Mouse (Mus musculus): ENCODE measurements around the gene Bcas3.

Gene Bcas3

DNA sequence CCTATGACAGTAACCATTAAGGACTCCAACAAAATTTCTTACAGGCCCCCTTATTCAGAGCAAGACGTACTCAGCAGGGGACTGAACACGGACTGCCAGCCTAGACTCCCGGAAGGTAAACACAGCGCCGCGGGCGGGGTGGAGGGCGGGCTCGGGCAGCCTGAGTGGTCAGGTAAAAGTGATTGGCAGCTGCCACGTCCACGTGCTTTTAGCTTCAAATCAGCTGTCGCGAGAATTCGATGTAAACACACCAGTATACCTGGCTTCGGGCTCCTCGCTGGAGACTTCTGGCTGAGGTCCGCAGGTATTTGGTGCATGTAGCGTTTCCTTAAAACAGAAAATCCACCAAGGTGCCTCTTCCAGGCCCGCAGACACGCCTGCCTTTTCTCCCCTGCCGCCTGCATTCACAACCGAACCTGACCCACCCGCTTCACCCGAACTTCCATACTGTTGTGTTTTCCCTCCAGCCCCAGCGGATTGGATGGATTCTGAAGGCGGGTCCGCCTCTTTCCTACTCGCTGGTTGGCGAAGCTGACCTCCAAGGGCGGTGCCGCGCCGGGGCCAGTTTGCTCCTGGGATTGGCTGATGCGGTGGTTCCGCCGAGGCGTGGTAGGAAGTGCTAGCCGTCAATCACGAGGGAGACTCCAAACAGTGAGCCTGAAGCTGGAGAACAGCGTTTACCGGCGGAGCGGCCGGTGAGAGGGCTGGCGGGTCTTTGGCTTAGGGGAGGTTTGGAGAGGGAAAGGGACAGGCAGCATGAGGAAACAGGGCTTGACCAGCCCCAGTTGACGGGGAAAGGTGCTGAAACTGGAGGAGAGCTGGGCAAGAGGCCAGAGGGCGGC lies at the start of gene Bcas3:
Gene Bcas3 (plus strand): TSS at position 629 of the 842 bp plus-strand sequence.
- peak; percentile 99 for DNase-seq (ENCODE audit: low spot score in 2 of 2)

DNA sequence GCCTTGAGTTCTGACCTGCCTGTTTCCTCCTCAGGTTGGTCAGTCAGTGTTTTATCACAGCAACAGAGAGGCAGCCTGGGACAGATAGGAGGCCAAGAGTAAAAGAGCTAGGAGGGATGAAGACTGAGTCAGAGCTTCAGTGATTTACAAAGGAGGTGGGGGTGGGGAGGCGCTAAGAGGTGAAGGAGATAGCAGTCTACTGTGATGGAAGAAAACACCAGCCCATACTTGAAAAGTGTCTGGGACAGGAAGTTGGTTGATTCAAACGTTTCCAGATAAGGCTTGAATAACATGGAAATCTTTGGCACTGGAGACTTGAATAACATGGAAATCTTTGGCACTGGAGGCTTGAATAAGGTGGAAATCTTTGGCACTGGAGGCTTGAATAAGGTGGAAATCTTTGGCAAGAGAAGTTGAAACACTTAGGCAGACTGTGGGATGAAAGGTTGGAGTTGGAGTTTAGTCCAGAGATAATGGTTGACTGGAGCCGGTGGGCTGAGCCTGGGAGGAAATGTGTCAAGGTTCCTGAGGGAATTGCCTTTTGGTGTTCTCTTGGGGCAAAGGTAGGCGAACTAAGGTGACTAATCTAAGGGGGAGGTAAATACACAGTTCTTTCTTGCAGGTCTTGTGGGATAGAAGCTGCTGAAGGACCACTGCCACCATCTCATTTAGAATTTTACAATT lies 46.2 kb upstream of the Bcas3 start:
- DNase-seq (ENCODE audit: low spot score in 2 of 2): no peak

DNA sequence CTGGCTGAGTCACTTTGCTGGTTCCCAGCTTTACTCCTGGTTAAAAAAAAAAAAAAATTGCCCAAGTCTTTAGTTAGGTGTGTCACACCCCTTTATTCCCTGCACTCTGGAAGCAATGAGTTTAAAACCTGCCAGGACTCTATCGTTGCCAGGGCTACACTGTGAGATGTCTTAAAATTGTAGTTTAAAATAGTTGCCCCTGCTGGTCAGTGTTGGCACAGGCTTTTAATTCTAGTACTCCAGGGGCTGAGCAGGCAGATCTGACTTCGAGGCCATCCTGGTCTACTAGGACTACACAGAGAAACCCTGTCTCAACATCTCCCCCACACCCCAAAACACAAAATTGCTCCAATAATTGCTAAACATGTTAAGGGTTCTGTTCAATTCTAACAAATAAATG lies 44.2 kb upstream of the Bcas3 start:
- no peak for DNase-seq (ENCODE audit: low spot score in 2 of 2)

DNA sequence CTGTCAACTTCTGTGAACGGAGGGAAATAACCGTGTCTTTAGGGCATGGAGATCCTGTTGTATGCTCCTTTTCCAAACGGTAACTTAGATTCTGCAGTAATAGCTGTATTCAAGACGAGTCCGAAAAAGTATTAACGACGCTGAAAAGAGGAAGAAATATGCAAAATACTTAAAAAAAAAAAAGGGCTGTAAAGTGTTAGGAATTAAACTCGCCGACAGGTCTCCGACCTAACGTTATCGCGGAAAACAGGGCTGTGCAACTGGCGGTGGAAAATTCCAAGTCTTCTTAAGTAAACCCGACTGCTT lies 42.6 kb upstream of the Bcas3 start:
- no peak for DNase-seq (ENCODE audit: low spot score in 2 of 2)

DNA sequence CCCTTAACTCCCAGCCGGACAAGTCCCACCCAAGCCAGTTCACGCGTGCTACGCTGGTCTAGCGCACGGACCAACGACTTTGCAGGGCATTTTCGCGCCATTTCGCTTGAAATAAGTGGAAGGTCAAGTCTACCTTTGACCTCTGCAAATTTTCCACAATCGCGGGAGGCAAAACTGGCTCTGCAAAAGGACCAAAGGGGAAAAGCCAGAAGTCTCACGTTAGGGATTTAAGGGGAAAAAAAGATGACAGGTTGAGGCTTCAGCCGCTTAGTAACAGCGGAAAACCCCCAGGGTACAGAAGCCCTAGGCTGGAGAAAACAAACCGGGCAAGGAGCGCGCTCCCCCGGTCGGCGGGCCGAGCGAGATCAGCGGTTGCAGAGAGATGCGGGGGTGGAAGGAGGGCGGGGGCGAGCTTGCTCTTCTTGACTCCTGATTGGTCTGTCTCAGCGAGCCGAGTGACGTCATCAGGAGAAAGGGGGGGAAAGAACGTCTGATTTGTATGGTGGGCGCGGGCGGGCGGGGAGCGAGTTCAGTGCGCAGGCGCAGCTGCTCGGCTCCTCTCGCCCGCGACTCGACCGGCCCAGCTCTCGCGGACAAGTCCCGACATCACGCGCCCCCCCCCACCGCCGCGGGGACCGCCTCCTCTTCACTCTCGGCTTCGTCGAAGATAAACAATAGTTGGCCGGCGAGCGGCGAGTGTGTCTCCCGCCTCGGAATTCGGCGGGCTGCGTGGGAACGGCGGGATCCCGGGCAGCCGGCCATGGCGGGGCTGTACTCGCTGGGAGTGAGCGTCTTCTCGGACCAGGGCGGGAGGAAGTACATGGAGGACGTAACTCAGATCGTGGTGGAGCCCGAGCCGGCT lies 42.0 kb upstream of the Bcas3 start, which contains the start of gene Ppm1d:
Gene Ppm1d (plus strand): TSS at position 532 of the 862 bp plus-strand sequence.
- peak; percentile 93 to 96 for DNase-seq (ENCODE audit: low spot score in 2 of 2)

DNA sequence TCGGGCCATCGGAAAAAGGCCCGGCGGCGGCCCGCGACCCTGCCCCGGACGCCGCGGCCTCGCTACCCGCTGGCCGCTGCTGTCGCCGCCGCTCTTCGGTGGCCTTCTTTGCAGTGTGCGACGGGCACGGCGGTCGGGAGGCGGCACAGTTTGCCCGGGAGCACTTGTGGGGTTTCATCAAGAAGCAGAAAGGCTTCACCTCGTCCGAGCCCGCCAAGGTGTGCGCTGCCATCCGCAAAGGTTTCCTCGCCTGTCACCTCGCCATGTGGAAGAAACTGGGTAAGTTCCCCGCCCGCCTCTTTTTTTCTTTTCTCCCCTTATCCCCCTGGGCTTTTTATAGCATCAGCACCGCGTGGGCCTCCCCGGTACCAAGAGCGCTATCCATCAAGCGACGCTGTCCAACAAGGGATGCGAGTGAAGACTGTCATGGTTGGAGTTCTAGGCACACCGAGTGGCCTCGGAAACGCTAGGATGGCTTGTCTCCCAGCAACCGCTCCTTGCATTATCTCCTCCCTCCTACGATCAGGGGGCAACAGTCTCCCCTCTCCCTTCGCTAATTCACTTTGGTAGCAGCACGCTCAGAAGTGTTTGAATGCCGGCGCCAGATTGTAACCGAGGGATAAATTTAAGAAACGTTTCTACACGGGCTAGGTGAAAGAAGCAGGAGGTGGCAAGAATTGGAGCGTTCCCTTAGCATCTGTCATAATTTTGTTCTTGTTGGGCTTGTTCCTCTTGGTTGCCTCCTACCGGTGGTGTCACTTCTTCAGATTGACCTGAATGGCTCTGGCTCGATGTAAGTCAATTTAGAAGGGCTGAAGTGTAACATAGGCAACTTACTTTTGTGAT lies 41.1 kb upstream of the Bcas3 start:
- peak; percentile 45 for DNase-seq (ENCODE audit: low spot score in 2 of 2)

DNA sequence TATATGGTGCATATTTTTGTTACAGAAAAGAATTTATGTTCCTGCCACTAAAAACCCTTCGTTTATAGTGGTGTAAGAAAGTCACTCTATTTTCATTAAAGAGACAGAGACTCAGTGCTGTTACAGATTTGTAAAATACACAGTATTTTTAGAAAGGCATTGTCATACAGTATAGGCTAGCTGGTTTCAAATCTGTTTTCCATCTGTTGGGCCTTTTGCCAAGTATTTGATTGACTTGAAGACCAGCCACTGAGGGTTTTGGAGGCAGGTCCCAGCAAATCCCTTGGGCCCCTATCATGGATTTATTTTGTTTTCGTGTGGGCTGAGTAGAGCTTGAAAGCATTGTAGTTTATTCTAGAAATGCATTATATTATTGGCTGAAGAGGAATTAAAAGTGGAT lies 40.1 kb upstream of the Bcas3 start:
- peak; percentile 16 to 65 for DNase-seq (ENCODE audit: low spot score in 2 of 2)

DNA sequence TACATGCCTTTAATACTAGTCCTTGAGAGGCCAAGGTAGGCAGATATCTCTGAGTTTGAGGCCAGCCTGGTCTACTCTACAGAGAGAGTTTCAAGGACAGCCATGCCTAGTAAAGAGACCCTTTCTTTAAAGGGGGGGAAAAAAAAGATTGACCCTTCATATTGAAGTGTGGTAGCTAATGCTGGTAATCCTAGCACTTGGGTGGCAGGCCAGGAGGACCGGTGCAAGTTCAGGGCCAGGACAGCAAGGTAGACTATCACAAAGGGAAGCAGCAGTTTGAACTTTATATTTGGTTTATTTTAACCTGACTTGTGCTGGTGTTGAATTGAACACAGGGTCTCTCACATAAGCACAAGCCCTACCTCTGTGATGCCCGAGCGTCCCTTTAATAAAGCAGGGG lies 39.6 kb upstream of the Bcas3 start:
- no peak for DNase-seq (ENCODE audit: low spot score in 2 of 2)

DNA sequence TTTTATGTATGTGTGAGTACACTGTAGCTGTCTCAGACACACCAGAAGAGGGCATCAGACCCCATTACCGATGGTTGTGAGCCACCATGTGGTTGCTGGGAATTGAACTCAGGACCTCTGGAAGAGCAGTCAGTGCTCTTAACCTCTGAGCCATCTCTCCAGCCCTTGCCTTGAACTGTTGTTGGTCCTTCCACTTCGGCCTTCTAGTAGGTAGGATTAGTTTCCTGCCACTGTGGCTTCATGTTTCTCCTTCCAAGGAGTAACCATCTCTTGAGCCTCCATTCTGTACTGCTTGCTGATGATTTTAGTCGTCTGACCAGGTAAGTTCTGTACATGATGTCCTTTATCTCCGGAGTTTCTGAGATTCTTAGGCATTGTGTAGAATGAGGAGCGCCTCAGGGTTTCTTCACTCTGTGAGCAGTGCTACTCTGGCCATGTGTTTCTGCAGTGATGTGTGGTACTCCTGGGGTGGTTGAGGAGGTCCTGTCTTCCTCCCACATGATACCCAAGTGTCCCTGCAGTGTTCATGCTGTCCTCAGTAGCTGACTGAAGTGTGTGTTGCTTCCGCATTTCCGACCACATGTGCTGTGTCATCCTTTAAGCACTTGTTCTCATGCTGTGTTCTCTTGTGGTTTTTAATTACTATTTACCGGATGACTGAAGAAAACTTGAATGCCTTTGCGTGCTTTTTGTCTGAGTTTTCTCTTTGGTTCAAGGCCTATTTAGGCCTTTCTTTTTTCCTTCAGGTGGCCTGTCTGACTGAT lies 29.2 kb upstream of the Bcas3 start:
- no peak for DNase-seq (ENCODE audit: low spot score in 2 of 2)

DNA sequence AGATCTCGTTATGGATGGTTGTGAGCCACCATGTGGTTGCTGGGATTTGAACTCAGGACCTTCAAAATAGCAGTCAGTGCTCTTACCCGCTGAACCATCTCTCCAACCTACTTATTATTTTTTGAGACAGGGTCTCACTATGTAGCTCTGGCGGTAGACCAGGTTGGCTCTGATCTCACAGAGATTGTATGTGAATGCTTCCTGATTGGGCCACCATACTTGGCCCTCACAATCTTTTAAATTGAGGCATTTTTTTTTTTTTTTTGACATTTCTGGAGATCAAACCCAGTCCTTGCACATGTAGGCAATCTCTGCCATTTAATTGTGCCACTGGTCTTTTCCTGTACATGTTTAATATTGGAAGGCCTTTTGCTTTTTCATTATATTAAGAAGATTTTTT lies 24.2 kb upstream of the Bcas3 start:
- DNase-seq (ENCODE audit: low spot score in 2 of 2): no peak

DNA sequence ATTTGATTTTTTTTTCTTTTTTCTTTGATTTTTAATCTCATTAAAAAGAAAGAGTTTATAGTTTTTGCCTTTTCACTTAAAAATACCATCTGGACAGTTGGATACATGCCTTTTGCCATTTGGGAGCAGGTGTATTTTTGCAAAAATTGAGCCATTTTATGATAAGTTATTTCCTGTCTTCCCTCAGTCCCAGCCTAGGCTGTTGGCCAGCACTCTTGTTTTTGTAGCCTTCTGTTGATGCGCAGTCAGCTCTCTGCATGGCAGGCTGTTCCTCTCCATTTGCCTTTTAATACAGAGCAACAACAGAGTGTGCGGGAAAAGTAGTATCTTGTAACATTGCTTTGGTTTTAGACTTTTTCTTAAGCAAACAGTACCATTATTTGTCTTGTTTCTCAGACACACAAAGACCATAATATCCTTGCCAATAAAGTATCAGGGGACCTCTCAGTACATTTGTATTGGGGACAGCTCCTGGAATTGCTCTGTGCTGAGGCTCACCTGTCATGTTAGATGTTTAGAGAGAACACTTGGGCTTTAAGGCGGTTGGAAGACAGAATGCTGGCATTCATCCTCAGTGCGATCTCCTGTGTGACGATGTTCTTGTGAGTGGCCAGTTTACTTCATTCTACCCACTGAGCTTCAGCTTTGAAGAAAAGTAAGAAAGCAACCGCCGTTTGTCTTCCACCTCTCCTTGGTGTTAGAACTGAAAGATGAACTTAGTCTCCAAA lies 23.6 kb upstream of the Bcas3 start:
- DNase-seq (ENCODE audit: low spot score in 2 of 2): peak in 1 of 2 experiments; percentile 14

DNA sequence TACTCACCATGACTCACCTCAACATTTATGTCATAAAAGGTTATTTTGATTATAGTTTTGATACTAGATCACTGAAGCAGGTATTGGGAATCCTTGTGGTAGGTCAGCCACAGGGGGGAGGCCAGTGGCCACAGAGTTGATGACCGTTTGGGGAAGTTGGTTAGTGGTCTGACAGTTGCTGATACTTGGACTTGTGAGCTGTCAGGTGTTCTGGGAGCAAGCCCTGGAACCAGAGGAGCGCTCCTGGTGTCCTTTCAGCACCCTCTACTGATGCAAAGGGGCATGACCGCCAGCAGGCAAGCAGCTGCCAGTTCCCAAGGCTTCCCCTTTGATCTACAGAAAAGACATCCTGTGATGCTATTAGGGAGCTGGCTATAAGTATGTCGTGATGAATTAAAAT lies 18.2 kb upstream of the Bcas3 start:
- peak; percentile 13 to 16 for DNase-seq (ENCODE audit: low spot score in 2 of 2)

DNA sequence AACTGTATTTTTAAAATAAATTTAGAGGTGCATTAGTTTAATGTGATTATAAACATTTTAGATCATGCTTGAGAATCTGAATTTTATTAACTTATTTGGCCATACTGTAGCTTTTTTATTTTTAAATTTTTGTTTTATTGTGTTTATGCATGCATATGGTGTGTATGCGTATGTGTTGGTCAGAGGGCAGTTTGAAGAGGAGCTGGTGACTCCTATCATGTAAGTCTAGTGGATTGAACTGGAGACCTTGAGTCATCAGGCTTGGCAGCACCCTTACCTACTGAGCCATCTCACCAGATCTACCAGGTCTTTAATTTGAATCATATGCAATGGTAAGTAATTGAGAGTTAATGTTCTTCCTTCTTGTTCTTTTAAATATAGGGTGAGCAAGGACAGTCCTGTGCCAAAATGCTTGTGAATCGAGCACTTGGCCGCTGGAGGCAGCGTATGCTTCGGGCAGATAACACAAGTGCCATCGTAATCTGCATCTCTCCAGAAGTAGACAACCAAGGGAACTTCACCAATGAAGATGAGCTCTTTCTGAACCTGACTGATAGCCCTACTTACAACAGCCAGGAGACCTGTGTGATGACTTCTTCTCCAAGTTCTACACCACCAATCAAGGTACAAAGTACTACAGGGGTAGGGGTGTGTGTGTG lies 13.7 kb upstream of the Bcas3 start:
- DNase-seq (ENCODE audit: low spot score in 2 of 2): no peak

DNA sequence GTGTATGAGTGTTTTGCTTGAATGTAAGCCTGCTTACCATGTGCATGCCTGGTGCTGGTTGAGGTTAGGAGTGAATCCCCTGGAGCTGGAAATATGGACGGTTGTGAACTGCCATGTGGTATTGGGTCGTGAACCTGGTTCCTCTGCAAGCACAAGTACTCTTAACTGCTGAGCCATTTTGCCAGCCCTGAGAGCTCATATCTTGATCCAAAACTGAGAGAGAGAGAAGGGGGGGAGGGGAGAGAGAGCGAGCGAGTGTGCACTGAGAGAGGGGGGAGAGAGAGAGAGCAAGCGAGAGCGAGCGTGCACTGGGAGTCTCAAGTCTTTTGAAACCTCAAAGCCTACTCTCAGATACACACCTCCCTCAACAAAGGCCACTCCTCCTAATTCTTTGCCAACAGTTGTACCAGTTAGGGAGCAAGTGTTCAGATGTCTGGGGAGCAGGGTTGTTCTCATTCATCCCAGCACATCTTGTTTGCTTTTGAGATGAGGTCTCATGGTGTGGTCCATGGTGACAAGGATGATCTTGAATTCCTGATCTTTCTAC lies 12.8 kb upstream of the Bcas3 start:
- no peak for DNase-seq (ENCODE audit: low spot score in 2 of 2)

DNA sequence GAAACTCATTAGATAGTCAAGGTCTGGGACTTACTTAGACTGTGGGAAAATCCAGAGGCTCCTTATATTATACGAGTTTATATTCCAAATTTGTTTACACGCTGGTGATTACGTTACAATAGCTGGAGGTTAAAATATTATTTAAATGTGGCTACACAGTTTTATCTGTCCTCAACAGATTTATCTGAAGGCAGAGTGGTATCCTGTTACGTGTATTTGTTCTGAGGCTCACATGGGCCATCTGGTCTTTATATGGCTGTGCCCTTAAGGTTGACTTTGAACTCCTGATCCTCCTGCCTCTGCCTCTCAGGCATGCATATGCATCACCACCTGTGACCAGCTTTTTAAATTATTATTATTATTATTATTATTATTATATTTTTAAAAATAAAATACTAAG lies 852 bp downstream of the Bcas3 start:
- no peak for DNase-seq (ENCODE audit: low spot score in 2 of 2)

DNA sequence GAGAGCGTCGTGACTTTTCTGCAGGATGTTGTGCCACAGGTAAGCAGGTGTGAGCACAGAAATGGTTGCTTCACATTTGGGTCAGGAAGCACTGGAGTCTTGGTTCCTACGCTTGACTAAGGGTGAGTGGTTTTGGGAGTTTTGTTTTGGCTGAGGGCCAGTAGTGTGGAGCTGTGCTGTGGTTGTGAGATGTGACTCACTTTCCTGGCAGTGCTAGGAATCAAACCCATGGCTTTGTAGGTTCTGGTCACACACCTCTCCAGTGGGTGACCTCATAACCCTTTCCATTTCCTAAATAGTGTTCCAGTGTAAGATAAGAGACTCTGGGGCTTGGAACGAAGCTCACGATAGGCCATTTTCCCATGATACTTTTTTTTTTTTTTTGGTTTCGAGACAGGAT lies 6.7 kb downstream of the Bcas3 start:
- no peak for DNase-seq (ENCODE audit: low spot score in 2 of 2)

DNA sequence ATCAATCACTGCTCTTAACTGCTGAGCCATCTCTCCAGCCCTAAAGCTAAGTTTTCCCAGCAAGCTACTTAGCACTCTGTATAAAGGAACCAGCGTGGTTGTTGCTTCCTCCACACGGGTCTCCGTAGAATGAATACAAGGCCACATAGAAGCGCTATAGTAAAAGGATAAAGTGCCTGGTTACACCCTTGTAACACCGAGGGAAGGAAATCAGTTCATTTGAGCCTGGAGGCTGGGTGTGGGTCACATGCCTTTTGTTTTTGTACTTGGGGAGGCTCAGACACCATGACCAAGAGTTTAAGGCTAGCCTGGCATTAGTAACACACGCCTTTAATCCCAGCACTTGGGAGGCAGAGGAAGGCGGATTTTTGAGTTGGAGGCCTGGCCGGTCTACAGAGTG lies 8.7 kb downstream of the Bcas3 start:
- no peak for DNase-seq (ENCODE audit: low spot score in 2 of 2)

DNA sequence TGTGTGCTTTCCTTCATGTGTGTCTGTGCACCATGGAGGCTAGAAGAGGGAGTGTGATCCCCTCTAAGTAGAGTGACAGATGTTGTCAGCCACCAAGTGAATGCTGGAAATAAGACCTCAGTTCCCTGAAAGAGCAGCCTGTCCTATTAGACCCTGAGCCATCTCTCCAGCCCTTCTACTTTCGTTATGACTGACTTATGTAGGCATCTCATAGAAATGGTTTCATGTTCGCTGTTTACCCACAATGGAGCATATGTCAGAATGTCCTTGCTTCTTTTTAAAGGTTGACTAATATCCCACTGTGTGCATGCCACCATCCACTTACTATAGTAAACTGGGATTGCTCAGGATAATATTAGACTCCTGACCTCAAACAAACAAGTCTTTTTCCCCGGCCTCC lies 13.2 kb downstream of the Bcas3 start:
- DNase-seq (ENCODE audit: low spot score in 2 of 2): no peak

DNA sequence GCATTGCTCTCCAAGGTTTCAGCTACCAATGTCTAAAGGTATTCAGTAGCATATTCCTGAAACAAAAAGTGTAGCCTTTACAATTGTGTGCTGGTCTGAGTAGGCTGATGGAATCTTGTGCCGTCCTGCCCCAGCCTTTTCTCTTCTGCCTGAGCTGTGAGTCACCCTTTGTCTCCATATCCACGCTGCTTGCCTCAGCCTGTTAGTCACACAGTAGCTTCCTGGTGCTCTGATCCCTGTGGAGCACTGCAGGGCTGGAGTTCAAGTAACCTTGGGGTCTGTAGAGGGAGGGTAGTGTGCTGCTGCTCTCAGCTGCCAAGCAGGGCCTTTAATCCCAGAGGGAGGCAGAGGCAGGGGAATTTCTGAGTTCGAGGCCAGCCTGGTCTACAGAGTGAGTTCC lies 14.9 kb downstream of the Bcas3 start:
- DNase-seq (ENCODE audit: low spot score in 2 of 2): no peak

All from frontal cortex, postnatal 36 days (tissue).